Mouse (Mus musculus): Measurements from ENCODE around the gene Sirt7. TPM values are rescaled to one million over a fixed set of nuclear protein-coding genes. Genes with fewer than 3 reads are reported as not detected.
A peak's percentile ranks its signal among the peaks of the same experiment; 100 is the strongest.

The Sirt7 gene
- polyA plus RNA-seq, 1 experiment from 2014 or later: 28.1 TPM

- peaks cover 32% of the 10 kb centered on the region for H3K4me1 ChIP-seq (ENCODE audit: control insufficient read depth, insufficient read depth, low read length)
- 30% methylated on average over 7 of the region's 7 CpGs for WGBS
- H3K9ac ChIP-seq (ENCODE audit: low read length): peak overlapping the region; percentile 54
- H3K4me3 ChIP-seq (ENCODE audit: low read length): no peak overlapping the region
- H3K27me3 ChIP-seq (ENCODE audit: control insufficient read depth, insufficient read depth, low read length): no peaks in the 10 kb centered on the region
- no peaks in the 10 kb centered on the region for H3K9me3 ChIP-seq (replicated peaks; ENCODE audit: control insufficient read depth, low read length)
- H3K36me3 ChIP-seq (ENCODE audit: control insufficient read depth, insufficient read depth): peaks cover 8% of the 10 kb centered on the region
- peak overlapping the region; percentile 52 for H3K27ac ChIP-seq (ENCODE audit: low read length)
- peak overlapping the region; percentile 83 for H3K4me2 ChIP-seq (ENCODE audit: low read depth, low read length)
- ATAC-seq (replicated peaks; ENCODE audit: extremely low read depth, insufficient read depth, low FRiP score): no peak
Observed at GRCm38 (mm10) chr11:120630881-120631725, 6.1 kb upstream of the Sirt7 start.

GRCm38 (mm10) chr11:120630401-120630871 is 5.4 kb upstream of the Sirt7 start:
- WGBS: 38% methylated on average over 5 of the region's 5 CpGs
- peak overlapping the region; percentile 34 for H3K4me2 ChIP-seq (ENCODE audit: low read depth, low read length)
- no peaks in the 10 kb centered on the region for H3K27me3 ChIP-seq (ENCODE audit: control insufficient read depth, insufficient read depth, low read length)
- H3K4me3 ChIP-seq (ENCODE audit: low read length): no peak overlapping the region
- H3K4me1 ChIP-seq (ENCODE audit: control insufficient read depth, insufficient read depth, low read length): peaks cover 35% of the 10 kb centered on the region
- H3K36me3 ChIP-seq (ENCODE audit: control insufficient read depth, insufficient read depth): peaks cover 8% of the 10 kb centered on the region
- peak overlapping the region; percentile 54 for H3K9ac ChIP-seq (ENCODE audit: low read length)
- H3K27ac ChIP-seq (ENCODE audit: low read length): peak overlapping the region; percentile 52
- H3K9me3 ChIP-seq (replicated peaks; ENCODE audit: control insufficient read depth, low read length): no peaks in the 10 kb centered on the region
- no peak for ATAC-seq (replicated peaks; ENCODE audit: extremely low read depth, insufficient read depth, low FRiP score)

- Histone ChIP-seq H3K36me3 (ENCODE audit: control insufficient read depth, insufficient read depth) (peaks cover 8% of the 10 kb centered on the region), H3K4me1 (ENCODE audit: control insufficient read depth, insufficient read depth, low read length) (peaks cover 39% of the 10 kb centered on the region), H3K4me3 (ENCODE audit: low read length) (no peak overlapping the region; the same call in 1 of the 2 replicates), H3K4me2 (ENCODE audit: low read depth, low read length) (peak overlapping the region; percentile 34), H3K9ac (ENCODE audit: low read length) (peak overlapping the region; percentile 54), H3K27ac (ENCODE audit: low read length) (peak overlapping the region; percentile 52), H3K9me3 (replicated peaks; ENCODE audit: control insufficient read depth, low read length) (no peaks in the 10 kb centered on the region), H3K27me3 (ENCODE audit: control insufficient read depth, insufficient read depth, low read length) (no peaks in the 10 kb centered on the region)
- WGBS: 8% methylated on average over 7 of the region's 7 CpGs
- no peak for ATAC-seq (replicated peaks; ENCODE audit: extremely low read depth, insufficient read depth, low FRiP score)
Observed at GRCm38 (mm10) chr11:120629911-120630310, 4.9 kb upstream of the Sirt7 start.

GRCm38 (mm10) chr11:120629341-120629730 is 4.3 kb upstream of the Sirt7 start:
- Histone ChIP-seq H3K4me3 (ENCODE audit: low read length) (no peak overlapping the region; the same call in 1 of the 2 replicates), H3K9ac (ENCODE audit: low read length) (peak overlapping the region; percentile 54; the same call in 1 of the 2 replicates)

GRCm38 (mm10) chr11:120628601-120629340 is 3.7 kb upstream of the Sirt7 start:
- Histone ChIP-seq H3K9me3 (replicated peaks; ENCODE audit: control insufficient read depth, low read length) (no peaks in the 10 kb centered on the region), H3K9ac (ENCODE audit: low read length) (no peak overlapping the region), H3K27ac (ENCODE audit: low read length) (no peak overlapping the region), H3K36me3 (ENCODE audit: control insufficient read depth, insufficient read depth) (peaks cover 8% of the 10 kb centered on the region), H3K4me2 (ENCODE audit: low read depth, low read length) (no peak overlapping the region), H3K27me3 (ENCODE audit: control insufficient read depth, insufficient read depth, low read length) (no peaks in the 10 kb centered on the region), H3K4me3 (ENCODE audit: low read length) (no peak overlapping the region; the same call in 1 of the 2 replicates), H3K4me1 (ENCODE audit: control insufficient read depth, insufficient read depth, low read length) (peaks cover 44% of the 10 kb centered on the region)
- 92% methylated on average over 23 of the region's 23 CpGs for WGBS
- no peak for ATAC-seq (replicated peaks; ENCODE audit: extremely low read depth, insufficient read depth, low FRiP score)

More at GRCm38 (mm10) chr11:120629341-120629730, 4.3 kb upstream of the Sirt7 start:
- no peak for ATAC-seq (replicated peaks; ENCODE audit: extremely low read depth, insufficient read depth, low FRiP score)
- H3K27ac ChIP-seq (ENCODE audit: low read length): peak overlapping the region; percentile 52; the same call in 1 of the 2 replicates
- 74% methylated on average over 23 of the region's 23 CpGs for WGBS
- H3K27me3 ChIP-seq (ENCODE audit: control insufficient read depth, insufficient read depth, low read length): no peaks in the 10 kb centered on the region
- H3K4me2 ChIP-seq (ENCODE audit: low read depth, low read length): peak overlapping the region; percentile 34
- H3K36me3 ChIP-seq (ENCODE audit: control insufficient read depth, insufficient read depth): peaks cover 8% of the 10 kb centered on the region
- H3K9me3 ChIP-seq (replicated peaks; ENCODE audit: control insufficient read depth, low read length): no peaks in the 10 kb centered on the region
- peaks cover 39% of the 10 kb centered on the region for H3K4me1 ChIP-seq (ENCODE audit: control insufficient read depth, insufficient read depth, low read length)

GRCm38 (mm10) chr11:120627468-120628300 is 2.6 kb upstream of the Sirt7 start:
- 82% methylated on average over 22 of the region's 22 CpGs for WGBS
- peak overlapping the region; percentile 15; the same call in 1 of the 2 replicates for H3K4me2 ChIP-seq (ENCODE audit: low read depth, low read length)
- peak overlapping the region; percentile 26; the same call in 1 of the 2 replicates for H3K9ac ChIP-seq (ENCODE audit: low read length)
- H3K4me1 ChIP-seq (ENCODE audit: control insufficient read depth, insufficient read depth, low read length): peaks cover 44% of the 10 kb centered on the region
- ATAC-seq (replicated peaks; ENCODE audit: extremely low read depth, insufficient read depth, low FRiP score): no peak
- no peak overlapping the region for H3K4me3 ChIP-seq (ENCODE audit: low read length)
- no peaks in the 10 kb centered on the region for H3K27me3 ChIP-seq (ENCODE audit: control insufficient read depth, insufficient read depth, low read length)
- H3K9me3 ChIP-seq (replicated peaks; ENCODE audit: control insufficient read depth, low read length): no peaks in the 10 kb centered on the region
- peaks cover 8% of the 10 kb centered on the region for H3K36me3 ChIP-seq (ENCODE audit: control insufficient read depth, insufficient read depth)
- H3K27ac ChIP-seq (ENCODE audit: low read length): 0 out of 2 replicates have a peak overlapping the region, but pooled peaks have one; percentile 34

GRCm38 (mm10) chr11:120626785-120627467 is 1.9 kb upstream of the Sirt7 start:
- peak overlapping the region; percentile 26; the same call in 1 of the 2 replicates for H3K9ac ChIP-seq (ENCODE audit: low read length)
- peaks cover 11% of the 10 kb centered on the region for H3K36me3 ChIP-seq (ENCODE audit: control insufficient read depth, insufficient read depth)
- no peak for ATAC-seq (replicated peaks; ENCODE audit: extremely low read depth, insufficient read depth, low FRiP score)
- 0 out of 2 replicates have a peak overlapping the region, but pooled peaks have one; percentile 34 for H3K27ac ChIP-seq (ENCODE audit: low read length)
- H3K9me3 ChIP-seq (replicated peaks; ENCODE audit: control insufficient read depth, low read length): no peaks in the 10 kb centered on the region
- 89% methylated on average over 11 of the region's 11 CpGs for WGBS
- no peak overlapping the region for H3K4me3 ChIP-seq (ENCODE audit: low read length)
- no peaks in the 10 kb centered on the region for H3K27me3 ChIP-seq (ENCODE audit: control insufficient read depth, insufficient read depth, low read length)
- H3K4me2 ChIP-seq (ENCODE audit: low read depth, low read length): no peak overlapping the region
- H3K4me1 ChIP-seq (ENCODE audit: control insufficient read depth, insufficient read depth, low read length): peaks cover 39% of the 10 kb centered on the region

GRCm38 (mm10) chr11:120624680-120625111 is 344 bp downstream of the Sirt7 start:
- ATAC-seq (replicated peaks; ENCODE audit: extremely low read depth, insufficient read depth, low FRiP score): peak; percentile 82
- H3K36me3 ChIP-seq (ENCODE audit: control insufficient read depth, insufficient read depth): peaks cover 22% of the 10 kb centered on the region
- WGBS: under 1% methylated on average over 51 of the region's 53 CpGs

More at GRCm38 (mm10) chr11:120624680-120625111, 344 bp downstream of the Sirt7 start:
- peak overlapping the region; percentile 83 for H3K9ac ChIP-seq (ENCODE audit: low read length)
- no peaks in the 10 kb centered on the region for H3K9me3 ChIP-seq (replicated peaks; ENCODE audit: control insufficient read depth, low read length)
- H3K4me2 ChIP-seq (ENCODE audit: low read depth, low read length): peak overlapping the region; percentile 100
- H3K27me3 ChIP-seq (ENCODE audit: control insufficient read depth, insufficient read depth, low read length): no peaks in the 10 kb centered on the region
- H3K4me1 ChIP-seq (ENCODE audit: control insufficient read depth, insufficient read depth, low read length): peaks cover 18% of the 10 kb centered on the region
- H3K4me3 ChIP-seq (ENCODE audit: low read length): peak overlapping the region; percentile 99
- peak overlapping the region; percentile 82 for H3K27ac ChIP-seq (ENCODE audit: low read length)

All from heart, embryonic 16.5 days (tissue).